Mouse (Mus musculus) erythroblast, embryonic 14.5 days (primary cell): ENCODE measurements around the gene Engase.

Experiments
- GATA1 ChIP-seq: IDR thresholded peaks from 2 replicates; pipeline ENCODE4 v1.6.1; 2012; ENCODE audit warnings: low read length, inconsistent platforms, mixed read lengths
- TAL1 ChIP-seq: IDR thresholded peaks from 3 replicates; pipeline ENCODE4 v1.6.1; 2012; ENCODE audit warnings: low read length, inconsistent platforms, mixed read lengths

- no peak for TF ChIP-seq GATA1
- no peak for TF ChIP-seq TAL1
These were observed 46.2 kb upstream of the Engase start for GRCm38 (mm10) chr11:118430291-118430885.
